Mouse (Mus musculus): Measurements from ENCODE around the gene Vamp8. TPM values are rescaled to one million over a fixed set of nuclear protein-coding genes. Genes with fewer than 3 reads are reported as not detected.

Gene Vamp8
- polyA plus RNA-seq, 1 experiment from 2014 or later: 59.8 TPM

- no peak for DNase-seq (ENCODE audit: low spot score)
- H3K4me1 ChIP-seq: peaks cover 23% of the 10 kb centered on the region
- H3K36me3 ChIP-seq (replicated peaks): peaks cover 8% of the 10 kb centered on the region
- 66% methylated on average over 6 of the region's 6 CpGs for WGBS
- H3K4me3 ChIP-seq: no peak overlapping the region
- no peaks in the 10 kb centered on the region for H3K27me3 ChIP-seq (replicated peaks; ENCODE audit: low read depth, poor library complexity, severe bottlenecking)
- H3K9me3 ChIP-seq: no peaks in the 10 kb centered on the region
- H3K27ac ChIP-seq (replicated peaks): no peak overlapping the region
Observed at GRCm38 (mm10) chr6:72364985-72365384, 25.5 kb downstream of the Vamp8 start.

GRCm38 (mm10) chr6:72364009-72364408 lies 26.5 kb downstream of the Vamp8 start:
- Histone ChIP-seq H3K9me3 (no peaks in the 10 kb centered on the region), H3K27ac (replicated peaks) (no peak overlapping the region), H3K4me1 (peaks cover 23% of the 10 kb centered on the region), H3K27me3 (replicated peaks; ENCODE audit: low read depth, poor library complexity, severe bottlenecking) (no peaks in the 10 kb centered on the region), H3K4me3 (no peak overlapping the region), H3K36me3 (replicated peaks) (peaks cover 18% of the 10 kb centered on the region)
- 44% methylated on average over 7 of the region's 7 CpGs for WGBS
- no peak for DNase-seq (ENCODE audit: low spot score)

GRCm38 (mm10) chr6:72362132-72363028 lies 28.1 kb downstream of the Vamp8 start:
- peaks cover 23% of the 10 kb centered on the region for H3K4me1 ChIP-seq
- peak overlapping the region; percentile 85 for H3K27ac ChIP-seq (replicated peaks)
- H3K4me3 ChIP-seq: peak overlapping the region; percentile 80
- H3K9me3 ChIP-seq: no peaks in the 10 kb centered on the region
- peaks cover 34% of the 10 kb centered on the region for H3K36me3 ChIP-seq (replicated peaks)
- under 1% methylated on average over 42 of the region's 42 CpGs for WGBS
- H3K27me3 ChIP-seq (replicated peaks; ENCODE audit: low read depth, poor library complexity, severe bottlenecking): no peaks in the 10 kb centered on the region
- peak; percentile 94 for DNase-seq (ENCODE audit: low spot score)

- no peak for DNase-seq (ENCODE audit: low spot score)
- WGBS: 68% methylated on average over 5 of the region's 5 CpGs
- Histone ChIP-seq H3K9me3 (no peaks in the 10 kb centered on the region), H3K27me3 (replicated peaks; ENCODE audit: low read depth, poor library complexity, severe bottlenecking) (no peaks in the 10 kb centered on the region), H3K4me3 (peak overlapping the region; percentile 80), H3K4me1 (peaks cover 29% of the 10 kb centered on the region), H3K36me3 (replicated peaks) (peaks cover 38% of the 10 kb centered on the region), H3K27ac (replicated peaks) (no peak overlapping the region)
Observed at GRCm38 (mm10) chr6:72361121-72361551, 29.4 kb downstream of the Vamp8 start.

GRCm38 (mm10) chr6:72360599-72360935 lies 29.9 kb downstream of the Vamp8 start:
- no peak for DNase-seq (ENCODE audit: low spot score)
- Histone ChIP-seq H3K27ac (replicated peaks) (no peak overlapping the region), H3K4me1 (peaks cover 34% of the 10 kb centered on the region), H3K4me3 (peak overlapping the region; percentile 80; the same call in 1 of the 2 replicates), H3K27me3 (replicated peaks; ENCODE audit: low read depth, poor library complexity, severe bottlenecking) (no peaks in the 10 kb centered on the region), H3K36me3 (replicated peaks) (peaks cover 38% of the 10 kb centered on the region), H3K9me3 (no peaks in the 10 kb centered on the region)
- WGBS: 81% methylated on average over 7 of the region's 7 CpGs

GRCm38 (mm10) chr6:72359891-72360598 lies 30.5 kb downstream of the Vamp8 start:
- WGBS: 83% methylated on average over 11 of the region's 11 CpGs
- Histone ChIP-seq H3K4me1 (peaks cover 40% of the 10 kb centered on the region), H3K27ac (replicated peaks) (no peak overlapping the region), H3K9me3 (no peaks in the 10 kb centered on the region), H3K36me3 (replicated peaks) (peaks cover 38% of the 10 kb centered on the region), H3K4me3 (peak overlapping the region; percentile 80; the same call in 1 of the 2 replicates), H3K27me3 (replicated peaks; ENCODE audit: low read depth, poor library complexity, severe bottlenecking) (no peaks in the 10 kb centered on the region)
- DNase-seq (ENCODE audit: low spot score): no peak

GRCm38 (mm10) chr6:72359343-72359742 lies 31.2 kb downstream of the Vamp8 start:
- DNase-seq (ENCODE audit: low spot score): no peak
- H3K9me3 ChIP-seq: no peaks in the 10 kb centered on the region
- H3K27ac ChIP-seq (replicated peaks): no peak overlapping the region
- no peak overlapping the region for H3K4me3 ChIP-seq
- no peaks in the 10 kb centered on the region for H3K27me3 ChIP-seq (replicated peaks; ENCODE audit: low read depth, poor library complexity, severe bottlenecking)
- peaks cover 38% of the 10 kb centered on the region for H3K36me3 ChIP-seq (replicated peaks)
- peaks cover 47% of the 10 kb centered on the region for H3K4me1 ChIP-seq
- WGBS: 72% methylated on average over 2 of the region's 2 CpGs

GRCm38 (mm10) chr6:72358086-72358764 lies 32.3 kb downstream of the Vamp8 start:
- H3K9me3 ChIP-seq: no peaks in the 10 kb centered on the region
- H3K4me3 ChIP-seq: no peak overlapping the region
- no peak overlapping the region for H3K27ac ChIP-seq (replicated peaks)
- H3K36me3 ChIP-seq (replicated peaks): peaks cover 38% of the 10 kb centered on the region
- WGBS: 91% methylated on average over 10 of the region's 10 CpGs
- no peak for DNase-seq (ENCODE audit: low spot score)
- no peaks in the 10 kb centered on the region for H3K27me3 ChIP-seq (replicated peaks; ENCODE audit: low read depth, poor library complexity, severe bottlenecking)
- H3K4me1 ChIP-seq: peaks cover 58% of the 10 kb centered on the region

GRCm38 (mm10) chr6:72357164-72358079 lies 33.1 kb downstream of the Vamp8 start:
- 80% methylated on average over 5 of the region's 5 CpGs for WGBS
- Histone ChIP-seq H3K36me3 (replicated peaks) (peaks cover 38% of the 10 kb centered on the region), H3K27ac (replicated peaks) (no peak overlapping the region), H3K27me3 (replicated peaks; ENCODE audit: low read depth, poor library complexity, severe bottlenecking) (no peaks in the 10 kb centered on the region), H3K9me3 (no peaks in the 10 kb centered on the region), H3K4me1 (peaks cover 59% of the 10 kb centered on the region), H3K4me3 (no peak overlapping the region)
- no peak for DNase-seq (ENCODE audit: low spot score)

GRCm38 (mm10) chr6:72356001-72356532 lies 34.4 kb downstream of the Vamp8 start:
- peak overlapping the region; percentile 73 for H3K4me3 ChIP-seq
- H3K27me3 ChIP-seq (replicated peaks; ENCODE audit: low read depth, poor library complexity, severe bottlenecking): no peaks in the 10 kb centered on the region
- H3K36me3 ChIP-seq (replicated peaks): peaks cover 43% of the 10 kb centered on the region
- 32% methylated on average over 8 of the region's 8 CpGs for WGBS
- no peak for DNase-seq (ENCODE audit: low spot score)
- H3K4me1 ChIP-seq: peaks cover 59% of the 10 kb centered on the region
- H3K27ac ChIP-seq (replicated peaks): peak overlapping the region; percentile 76; the same call in 1 of the 2 replicates
- H3K9me3 ChIP-seq: no peaks in the 10 kb centered on the region

GRCm38 (mm10) chr6:72355066-72355911 lies 35.2 kb downstream of the Vamp8 start, which contains the start of gene Tmem150a:
Gene Tmem150a, plus strand, starts transcription at chr6:72355447.
- under 1% methylated on average over 71 of the region's 71 CpGs for WGBS
- peak; percentile 87 for DNase-seq (ENCODE audit: low spot score)
- Histone ChIP-seq H3K9me3 (no peaks in the 10 kb centered on the region), H3K27me3 (replicated peaks; ENCODE audit: low read depth, poor library complexity, severe bottlenecking) (no peaks in the 10 kb centered on the region), H3K27ac (replicated peaks) (peak within 1 kb of the TSS; percentile 76), H3K4me3 (peak within 1 kb of the TSS; percentile 73), H3K36me3 (replicated peaks) (peaks cover 45% of the 10 kb centered on the region), H3K4me1 (peaks cover 51% of the 10 kb centered on the region)
